Mouse (Mus musculus) kidney, adult 2 months (tissue): Measurements from ENCODE around the gene Trabd.

Source experiments
- CTCF ChIP-seq: fragments of 200-500 bp; conservative IDR thresholded peaks from 2 replicates; pipeline ENCODE4 v1.5.1; 2011; ENCODE audit warnings: low read depth, mild to moderate bottlenecking, control low read depth, low read length, moderate library complexity, mixed read lengths; ENCODE audit not compliant: insufficient read depth, insufficient read length
- POLR2A ChIP-seq: fragments of 200-500 bp; IDR thresholded peaks from one replicate; pipeline ENCODE4 v1.6.1; 2011; ENCODE audit warnings: low read depth, low read length, control low read depth

DNA sequence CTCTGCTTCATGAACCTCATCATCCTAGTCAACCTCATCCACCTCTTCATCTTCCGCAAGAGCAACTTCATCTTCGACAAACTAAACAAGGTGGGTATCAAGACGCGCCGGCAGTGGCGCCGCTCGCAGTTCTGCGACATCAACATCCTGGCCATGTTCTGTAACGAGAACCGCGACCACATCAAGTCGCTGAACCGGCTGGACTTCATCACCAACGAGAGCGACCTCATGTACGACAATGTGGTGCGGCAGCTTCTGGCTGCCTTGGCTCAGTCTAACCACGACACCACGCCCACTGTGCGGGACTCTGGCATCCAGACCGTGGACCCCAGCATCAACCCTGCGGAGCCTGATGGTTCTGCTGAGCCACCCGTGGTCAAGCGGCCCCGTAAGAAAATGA lies 6.7 kb upstream of the Trabd start:
- TF ChIP-seq CTCF (no peak), POLR2A (no peak)
